Mouse (Mus musculus) cerebellum, adult 11 months (tissue): Measurements from ENCODE around the gene Smarca4.

Experiments used
- DNase-seq: peaks from one replicate; pipeline ENCODE4 v3.0.0; 2022

Smarca4 gene

GRCm38 (mm10) chr9:21725224-21726121 lies 109.5 kb downstream of the Smarca4 start:
- no peak for DNase-seq

GRCm38 (mm10) chr9:21726218-21726975 lies 110.4 kb downstream of the Smarca4 start:
- DNase-seq: no peak

- DNase-seq: no peak
These were observed 112.4 kb downstream of the Smarca4 start for GRCm38 (mm10) chr9:21728261-21728832.

- no peak for DNase-seq
These were observed 113.3 kb downstream of the Smarca4 start for GRCm38 (mm10) chr9:21729264-21729663.

GRCm38 (mm10) chr9:21732288-21732687 lies 116.3 kb downstream of the Smarca4 start:
- no peak for DNase-seq

GRCm38 (mm10) chr9:21733446-21733845 lies 117.5 kb downstream of the Smarca4 start:
- DNase-seq: no peak

- DNase-seq: no peak
These were observed 118.0 kb downstream of the Smarca4 start for GRCm38 (mm10) chr9:21733989-21734388.

GRCm38 (mm10) chr9:21735126-21735525 lies 119.2 kb downstream of the Smarca4 start:
- DNase-seq: no peak

GRCm38 (mm10) chr9:21736580-21736979 lies 120.6 kb downstream of the Smarca4 start:
- no peak for DNase-seq

- DNase-seq: no peak
These were observed 121.2 kb downstream of the Smarca4 start for GRCm38 (mm10) chr9:21737188-21737587.

- DNase-seq: no peak
These were observed 122.8 kb downstream of the Smarca4 start for GRCm38 (mm10) chr9:21738776-21739175.

- DNase-seq: no peak
These were observed 124.5 kb downstream of the Smarca4 start for GRCm38 (mm10) chr9:21740427-21740826.

- no peak for DNase-seq
These were observed 125.5 kb downstream of the Smarca4 start for GRCm38 (mm10) chr9:21741514-21741913.

- DNase-seq: no peak
These were observed 131.3 kb downstream of the Smarca4 start for GRCm38 (mm10) chr9:21747238-21747774.

GRCm38 (mm10) chr9:21748033-21748432 lies 132.1 kb downstream of the Smarca4 start:
- DNase-seq: peak; percentile 93

- DNase-seq: no peak
These were observed 132.5 kb downstream of the Smarca4 start for GRCm38 (mm10) chr9:21748491-21748890.

- no peak for DNase-seq
These were observed 133.6 kb downstream of the Smarca4 start for GRCm38 (mm10) chr9:21749382-21750118.

- DNase-seq: no peak
These were observed 134.4 kb downstream of the Smarca4 start for GRCm38 (mm10) chr9:21750370-21750769.

- DNase-seq: no peak
These were observed 135.4 kb downstream of the Smarca4 start for GRCm38 (mm10) chr9:21751347-21751746.

GRCm38 (mm10) chr9:21752252-21752792 lies 136.4 kb downstream of the Smarca4 start:
- no peak for DNase-seq
